Mouse (Mus musculus): ENCODE results near the gene Smad6.

DNA sequence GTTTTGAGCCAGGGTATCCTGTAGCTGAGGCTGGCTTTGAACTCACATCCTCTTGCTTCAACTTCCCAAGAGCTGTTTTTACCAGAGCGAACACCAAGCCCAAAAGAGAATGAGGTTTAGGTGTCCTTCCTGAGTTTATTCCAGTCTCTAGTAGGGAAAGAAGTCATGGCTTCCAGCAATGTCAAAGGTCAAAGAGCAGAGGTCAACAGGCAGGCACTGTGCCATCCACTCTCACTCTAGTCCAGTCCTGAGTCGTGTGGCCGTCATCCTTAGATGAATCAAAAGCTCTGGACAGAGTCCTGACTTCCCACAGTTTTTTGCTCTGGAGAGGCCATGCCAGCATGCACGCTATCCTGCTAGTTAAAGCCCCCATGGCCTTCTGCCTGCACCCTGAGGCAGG, 30.7 kb downstream of the Smad6 start:
- no peak for TF ChIP-seq POLR2A (IDR thresholded peaks at IDR 0.05; ENCODE audit: insufficient read depth, low read length)
- TF ChIP-seq CTCF (IDR thresholded peaks at IDR 0.05; ENCODE audit: low read depth, low read length) = no peak
